Mouse (Mus musculus) cortical plate, adult 2 months (tissue): ENCODE measurements around the gene Kirrel.

Experiments used
- CTCF ChIP-seq: fragments of 200-500 bp; IDR thresholded peaks from 2 replicates; pipeline ENCODE4 v1.5.1; 2011; ENCODE audit warnings: mild to moderate bottlenecking, control low read depth, low read length; ENCODE audit not compliant: insufficient read depth; ENCODE audit errors: extremely low read depth
- POLR2A ChIP-seq: fragments of 200-500 bp; IDR thresholded peaks from 2 replicates; pipeline ENCODE4 v1.6.1; 2011; ENCODE audit warnings: mild to moderate bottlenecking, low read length, control low read depth; ENCODE audit not compliant: insufficient read depth; ENCODE audit errors: extremely low read depth

DNA sequence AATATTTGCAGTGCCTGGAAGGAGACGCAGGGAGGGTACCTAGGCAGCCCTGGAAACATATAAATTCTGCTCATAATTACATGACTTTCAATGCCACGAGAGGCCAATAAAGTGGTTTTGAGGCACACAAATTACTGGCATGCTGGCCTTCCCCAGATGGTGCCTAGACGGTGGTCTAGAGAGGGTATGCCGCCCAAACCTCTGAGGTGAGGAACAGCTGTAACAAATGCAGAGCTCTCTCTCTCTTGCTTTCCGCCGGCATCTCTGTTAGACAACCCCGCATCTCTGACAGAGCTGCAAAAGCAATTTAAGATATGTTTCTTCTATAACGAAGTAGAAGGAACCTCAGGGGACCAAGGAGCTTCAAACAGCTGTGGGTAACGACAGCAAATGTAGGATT is 56.3 kb downstream of the Kirrel start:
- no peak for TF ChIP-seq CTCF
- no peak for TF ChIP-seq POLR2A
